Mouse (Mus musculus): ENCODE measurements at regions not wholly inside any gene's neighbourhood (a gene's known extent, or its start where the extent isn't known, plus 50 kb on each side); places are given as distances from the start of the nearest gene placed in this dataset.

DNA sequence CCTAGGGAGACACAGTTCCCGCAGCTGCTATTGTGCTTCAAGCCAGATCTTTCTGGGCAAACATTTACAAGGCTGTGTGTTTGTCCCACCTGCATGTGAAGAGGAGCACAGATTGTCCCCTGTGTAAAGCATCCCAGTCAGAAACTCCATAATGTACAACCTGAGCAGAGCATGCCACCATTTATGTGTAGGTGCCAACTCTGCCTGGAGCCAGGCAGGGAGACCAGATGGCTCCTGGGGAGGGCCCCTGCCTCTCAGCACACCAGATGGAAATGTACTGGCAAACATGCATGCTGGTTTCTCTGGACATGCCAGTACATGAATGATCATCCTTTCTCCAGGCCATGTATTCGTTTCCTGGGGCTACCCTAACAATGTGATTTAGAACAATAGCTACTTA is 98.6 kb upstream of the Foxp3 start:
- DNase-seq (ENCODE audit: low read depth, low spot score), result no peak

DNA sequence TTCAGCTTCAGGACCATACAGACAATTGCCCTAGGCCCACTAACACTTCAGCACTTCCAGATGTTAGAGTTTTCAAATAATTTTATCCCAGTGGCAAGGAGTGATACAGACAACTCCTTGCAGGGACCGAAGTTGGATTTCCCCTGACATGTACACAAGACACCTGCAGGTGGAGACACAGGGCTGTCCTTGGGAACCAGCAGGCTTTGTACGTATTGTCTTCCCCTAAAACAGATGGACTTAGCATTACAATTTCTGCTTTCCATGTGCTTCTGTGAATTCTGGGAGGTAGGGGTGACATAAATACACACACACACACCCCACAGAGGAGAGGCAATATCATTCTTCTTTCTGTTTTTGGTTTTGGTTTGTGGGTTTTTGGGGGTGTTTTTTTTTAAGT is 98.2 kb upstream of the Usp27x start:
- peak; percentile 9 for DNase-seq (ENCODE audit: low read depth, low spot score)

DNA sequence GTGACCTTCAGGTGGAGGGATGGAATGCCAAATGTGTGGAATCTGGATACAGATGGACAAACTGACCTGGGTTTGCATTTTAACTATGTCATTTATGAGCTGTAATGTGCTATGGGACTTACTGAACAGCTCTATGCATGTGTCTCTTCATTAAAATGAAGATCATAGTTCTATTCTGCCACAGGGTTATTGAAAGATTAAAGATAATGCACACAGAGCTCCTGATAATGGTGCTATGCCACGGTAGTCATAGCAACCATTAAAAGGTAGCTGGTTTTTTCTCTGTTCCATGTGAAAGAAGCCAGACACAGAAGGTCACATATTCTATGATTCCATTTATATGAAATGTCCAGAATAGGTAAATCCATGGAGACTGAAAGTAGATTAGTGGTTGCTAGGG is 94.2 kb upstream of the Usp27x start:
- DNase-seq (ENCODE audit: low read depth, low spot score), result no peak

DNA sequence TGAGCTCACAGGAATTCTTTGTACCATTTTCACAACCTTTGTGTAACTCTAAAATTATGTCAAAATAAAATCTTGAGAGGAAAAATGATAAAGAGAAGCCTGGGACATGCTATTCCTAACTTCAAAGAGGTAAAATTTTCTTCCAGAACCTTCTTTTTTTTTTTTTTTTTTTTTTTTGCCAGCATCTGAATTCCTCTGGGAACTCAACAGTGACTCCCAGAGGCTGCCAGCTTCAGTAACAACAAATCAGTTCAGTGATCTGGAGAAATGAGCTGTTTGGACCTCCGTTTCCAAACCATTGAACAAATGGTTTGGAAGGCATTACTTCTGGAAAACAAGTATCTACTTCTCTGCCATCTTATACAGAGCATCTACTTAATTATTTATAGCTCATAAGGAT is 92.4 kb upstream of the Usp27x start:
- DNase-seq (ENCODE audit: low read depth, low spot score), result no peak

DNA sequence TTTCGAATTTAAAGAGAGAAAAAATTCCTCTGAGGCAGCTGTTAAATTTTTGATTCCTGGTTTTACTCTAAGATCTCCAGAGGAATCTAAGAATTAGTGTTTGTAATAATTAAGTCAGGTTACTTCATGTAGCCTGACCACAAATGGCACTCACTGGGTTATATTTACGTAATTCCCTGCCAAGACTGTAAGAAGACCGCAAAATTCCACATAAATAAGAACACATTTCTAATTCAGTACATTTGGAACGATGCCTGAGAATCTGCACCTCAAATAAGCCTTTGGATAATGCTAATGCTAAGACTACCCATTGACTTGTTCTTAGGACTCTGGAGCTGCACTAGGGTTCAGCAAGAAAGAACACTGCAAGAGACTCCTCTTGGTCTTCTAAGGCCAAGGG is 81.2 kb upstream of the Usp27x start:
- no peak for DNase-seq (ENCODE audit: low read depth, low spot score)

DNA sequence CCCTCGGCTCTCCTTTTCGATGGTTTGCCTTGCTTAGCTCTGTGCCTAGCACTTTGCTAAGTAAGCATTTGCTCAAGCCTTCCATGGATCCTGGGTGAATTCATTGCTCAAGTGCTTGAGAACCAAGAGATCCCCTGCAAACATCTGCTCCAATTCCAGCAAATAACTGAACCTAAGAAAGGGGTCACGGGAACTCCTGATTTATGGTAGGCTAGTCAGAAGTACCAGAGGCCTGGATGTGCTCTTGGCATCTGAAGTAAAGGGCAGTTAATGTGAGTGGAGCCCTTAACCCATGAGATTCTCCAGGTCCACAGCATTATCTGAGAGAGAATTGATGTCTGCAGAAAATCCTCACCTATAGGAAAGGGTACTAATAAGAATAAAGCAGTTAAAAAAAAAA is 69.4 kb upstream of the Usp27x start:
- no peak for DNase-seq (ENCODE audit: low read depth, low spot score)

DNA sequence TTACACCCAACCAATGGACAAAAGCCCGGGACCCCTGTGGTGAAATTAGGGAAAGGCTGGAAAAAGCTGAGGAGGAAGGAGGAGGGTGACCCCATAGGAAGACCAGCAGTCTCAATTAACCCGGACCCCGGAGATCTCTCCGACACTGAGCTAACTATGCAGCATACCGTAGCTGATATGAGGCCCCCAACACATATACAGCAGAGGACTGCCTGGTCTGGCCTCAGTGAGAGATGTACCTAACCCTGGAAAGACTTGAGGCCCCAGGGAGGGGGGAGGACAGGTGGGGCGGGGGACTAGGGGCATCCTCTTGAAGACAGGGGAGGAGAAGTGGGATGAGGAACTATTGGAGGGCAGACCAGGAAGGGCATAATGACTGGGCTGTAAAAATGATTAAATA is 69.0 kb upstream of the Usp27x start:
- no peak for DNase-seq (ENCODE audit: low read depth, low spot score)

DNA sequence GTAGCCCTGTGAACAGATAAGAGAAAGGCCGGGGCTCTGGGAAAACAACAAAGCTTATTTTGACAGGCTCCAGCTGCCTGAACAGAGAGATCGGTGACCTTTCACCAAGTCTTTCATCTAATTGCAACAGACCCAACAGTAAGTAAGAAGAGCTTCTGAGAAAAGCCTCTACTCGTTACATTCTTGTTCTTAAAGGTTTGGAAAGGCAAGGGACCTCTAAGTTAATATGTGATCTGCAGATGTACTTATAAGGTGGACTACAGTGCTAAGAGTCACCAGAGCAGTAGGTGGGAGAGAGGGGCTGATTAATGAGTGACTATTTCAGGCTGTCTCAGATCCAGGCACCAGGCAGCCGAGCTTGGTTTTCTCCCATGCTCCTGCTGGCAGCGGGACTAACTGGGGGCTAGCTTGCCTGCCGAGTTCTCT is 68.4 kb upstream of the Usp27x start:
- DNase-seq (ENCODE audit: low read depth, low spot score), result no peak

DNA sequence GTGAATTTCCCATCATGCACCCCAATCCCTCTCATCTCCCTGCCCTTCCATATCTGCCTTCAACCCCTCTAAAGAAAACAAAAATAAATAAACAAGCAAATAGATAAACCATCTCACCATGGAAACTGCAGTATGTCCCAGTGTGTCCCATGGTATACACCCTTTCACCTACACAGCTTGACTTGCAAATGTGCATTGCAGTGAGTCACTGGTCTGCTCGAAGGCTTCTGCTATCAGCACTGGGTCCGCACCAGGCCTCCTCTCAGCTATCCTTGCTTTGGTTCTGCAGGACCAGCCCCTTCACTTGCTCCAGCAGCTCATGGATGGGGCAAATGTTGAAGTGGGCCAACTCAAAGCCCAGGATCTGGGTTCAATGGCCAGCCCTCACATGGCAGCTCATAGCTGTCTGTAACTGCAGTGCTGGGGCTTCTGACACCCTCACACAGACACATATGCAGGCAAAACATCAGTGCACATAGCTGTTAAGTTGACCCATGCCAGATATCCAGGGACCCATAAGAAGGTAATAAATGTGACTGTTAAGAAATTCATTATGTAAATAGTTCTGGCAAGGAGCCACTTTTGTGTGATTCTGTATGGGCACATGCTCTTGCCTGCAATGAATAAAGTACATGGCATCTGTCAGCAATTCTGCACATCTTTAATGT is 59.9 kb upstream of the Usp27x start:
- DNase-seq (ENCODE audit: low read depth, low spot score), result no peak

DNA sequence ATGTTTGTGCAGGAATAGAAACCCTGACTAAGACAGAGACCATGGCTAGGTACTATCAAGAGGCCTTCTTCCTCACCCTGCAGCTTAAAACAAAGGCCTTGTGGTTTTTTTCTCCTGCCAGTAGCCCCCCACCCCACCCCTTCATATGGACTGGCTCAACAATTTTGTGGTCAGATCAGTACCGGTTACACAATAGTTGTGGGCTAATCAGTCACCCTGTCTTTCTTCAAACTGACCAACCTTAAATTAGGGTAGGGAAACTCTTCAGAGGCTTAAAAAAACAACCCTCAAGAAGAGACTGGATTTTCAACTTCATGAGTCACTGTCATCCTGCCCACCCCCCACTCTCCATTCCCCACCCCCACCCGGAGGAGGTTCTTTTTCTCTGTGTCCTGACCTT is 58.6 kb upstream of the Usp27x start:
- no peak for DNase-seq (ENCODE audit: low read depth, low spot score)

DNA sequence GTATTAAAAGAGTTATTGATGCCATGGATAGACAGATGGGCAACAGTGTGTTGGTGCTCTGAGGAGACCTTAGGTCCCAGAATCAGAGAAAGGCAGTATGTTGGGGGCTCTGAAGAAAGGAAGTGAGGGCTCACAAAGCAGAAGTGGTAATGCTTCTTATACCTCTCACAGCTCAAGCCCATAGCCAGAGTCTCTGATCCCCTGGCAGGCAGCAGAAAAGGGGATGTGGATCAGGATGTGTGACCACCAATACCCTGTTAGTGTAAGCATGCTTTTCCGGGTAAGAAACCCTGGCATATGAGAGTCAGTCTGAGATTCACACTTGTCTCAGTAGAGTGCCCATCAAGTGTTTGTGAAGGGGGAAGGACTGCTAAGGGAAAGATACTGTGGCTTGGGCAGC is 54.8 kb upstream of the Usp27x start:
- no peak for DNase-seq (ENCODE audit: low read depth, low spot score)

DNA sequence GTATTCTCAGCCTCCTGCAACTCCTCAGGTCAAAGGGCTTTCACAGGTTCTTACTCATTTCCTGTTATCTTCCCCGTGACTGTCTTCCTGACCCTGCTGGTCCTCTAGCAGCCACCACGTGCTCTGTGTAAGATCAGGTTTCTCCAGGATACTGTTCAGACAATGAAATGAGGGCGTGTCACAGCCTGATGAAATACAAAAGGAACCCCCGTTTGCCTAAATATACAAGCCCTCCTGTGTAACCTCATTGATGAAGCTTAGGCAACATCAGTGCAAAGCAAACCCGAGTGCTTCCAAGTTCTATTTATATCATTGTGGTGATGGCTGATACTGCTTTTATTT is 53.9 kb upstream of the Usp27x start:
- DNase-seq (ENCODE audit: low read depth, low spot score), result no peak

DNA sequence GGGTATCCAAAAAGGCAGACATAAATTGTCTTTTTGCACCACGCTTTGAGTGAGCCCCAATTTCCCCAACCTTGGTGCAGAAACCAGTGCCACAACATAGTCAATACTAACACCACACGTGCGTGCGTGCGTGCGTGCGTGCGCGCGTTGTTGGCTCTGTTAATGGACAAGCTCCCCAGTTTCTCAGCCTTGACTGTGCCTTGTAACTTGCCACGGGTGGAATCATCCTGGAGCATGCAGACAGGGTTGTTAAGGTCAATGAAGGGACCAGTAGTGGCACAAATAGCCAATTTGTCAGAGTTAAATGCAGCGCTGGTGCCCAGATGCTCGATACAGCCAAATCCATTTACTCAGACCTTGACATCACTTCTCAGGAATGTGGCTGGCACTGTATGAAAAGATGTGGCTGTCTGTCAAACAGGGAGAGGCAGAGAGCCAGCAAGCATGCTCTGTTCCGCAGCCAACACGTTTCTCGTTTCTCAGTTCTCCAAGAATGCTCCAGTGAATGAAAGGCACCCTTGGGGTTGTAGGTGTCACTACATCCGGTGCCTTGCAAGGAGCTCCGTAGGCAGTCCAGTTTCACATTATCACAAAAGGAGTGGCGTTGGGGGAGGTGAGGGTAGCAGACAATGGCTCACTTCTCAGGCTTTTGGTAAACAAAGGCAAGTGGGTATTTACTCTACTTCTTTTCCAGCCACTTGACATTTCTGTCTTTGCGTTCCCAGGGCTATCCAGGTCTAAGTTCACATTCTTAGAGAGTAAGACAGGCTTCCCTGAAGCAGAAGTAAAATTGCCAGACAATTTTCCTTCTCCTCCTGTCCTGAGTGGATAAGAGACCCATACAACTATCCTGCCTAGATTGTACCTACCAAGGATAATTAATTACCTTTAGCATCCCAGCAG is 53.2 kb upstream of the Usp27x start:
- no peak for DNase-seq (ENCODE audit: low read depth, low spot score)
